Mouse (Mus musculus): ENCODE data around the gene Ncoa3. TPM values are rescaled to one million over a fixed set of nuclear protein-coding genes. Genes with fewer than 3 reads are reported as not detected.

Gene Ncoa3
- polyA plus RNA-seq, 1 experiment from 2014 or later, result 14.4 TPM

DNA sequence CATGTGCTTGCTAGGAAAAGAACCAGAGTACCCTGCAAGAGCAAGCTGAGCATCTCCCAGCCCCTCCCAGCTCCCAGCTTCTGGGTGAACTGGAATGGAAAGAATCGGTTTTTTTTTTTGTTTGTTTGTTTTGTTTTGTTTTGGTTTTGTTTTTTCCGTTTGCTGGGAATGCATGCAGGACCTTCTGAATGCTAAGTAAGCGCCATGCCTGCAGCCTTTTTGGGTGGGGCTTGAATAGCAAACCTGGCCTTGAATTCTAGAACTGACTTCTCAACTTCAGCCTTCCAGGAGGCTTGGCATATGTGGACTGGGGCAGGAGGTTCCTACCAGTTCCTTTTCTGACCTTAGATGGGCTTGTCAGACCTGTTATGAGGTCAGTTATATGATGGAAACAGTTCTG, 16.2 kb upstream of the Ncoa3 start:
- H3K4me1 ChIP-seq (replicated peaks), result no peaks in the 10 kb centered on the region
- 77% methylated on average over 3 of the region's 3 CpGs for WGBS
- ATAC-seq, result no peak
- no peak overlapping the region for H3K9ac ChIP-seq (replicated peaks)
- H3K36me3 ChIP-seq, result no peaks in the 10 kb centered on the region
- H3K27me3 ChIP-seq, result no peaks in the 10 kb centered on the region
- no peak overlapping the region for H3K4me2 ChIP-seq (replicated peaks)
- H3K4me3 ChIP-seq (replicated peaks), result no peak overlapping the region
- H3K9me3 ChIP-seq, result no peaks in the 10 kb centered on the region
- no peak overlapping the region for H3K27ac ChIP-seq

DNA sequence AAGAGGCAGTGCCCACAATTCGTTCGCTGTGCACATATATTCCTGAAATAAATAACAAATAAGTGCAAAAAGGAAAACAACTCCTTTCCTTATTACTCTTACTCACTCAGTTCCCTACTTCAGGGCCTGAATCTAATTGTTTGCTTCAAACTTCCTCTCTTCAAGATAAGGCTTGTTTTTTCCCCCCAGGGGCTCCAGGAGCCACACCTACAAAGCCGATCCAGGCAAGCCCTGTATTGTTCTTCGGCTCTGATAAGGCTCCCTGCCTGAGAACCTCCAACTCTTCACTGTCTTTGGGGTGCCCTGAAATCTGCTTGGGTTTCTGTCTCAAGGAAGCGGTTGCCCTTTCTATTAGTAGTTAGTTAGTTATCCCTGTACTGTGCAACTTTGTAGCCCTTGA, 15.6 kb upstream of the Ncoa3 start:
- H3K9me3 ChIP-seq, result no peaks in the 10 kb centered on the region
- no peaks in the 10 kb centered on the region for H3K36me3 ChIP-seq
- H3K27me3 ChIP-seq, result no peaks in the 10 kb centered on the region
- H3K9ac ChIP-seq (replicated peaks), result no peak overlapping the region
- 71% methylated on average over 5 of the region's 5 CpGs for WGBS
- no peak for ATAC-seq
- no peak overlapping the region for H3K4me2 ChIP-seq (replicated peaks)
- no peak overlapping the region for H3K4me3 ChIP-seq (replicated peaks)
- no peak overlapping the region for H3K27ac ChIP-seq
- no peaks in the 10 kb centered on the region for H3K4me1 ChIP-seq (replicated peaks)

DNA sequence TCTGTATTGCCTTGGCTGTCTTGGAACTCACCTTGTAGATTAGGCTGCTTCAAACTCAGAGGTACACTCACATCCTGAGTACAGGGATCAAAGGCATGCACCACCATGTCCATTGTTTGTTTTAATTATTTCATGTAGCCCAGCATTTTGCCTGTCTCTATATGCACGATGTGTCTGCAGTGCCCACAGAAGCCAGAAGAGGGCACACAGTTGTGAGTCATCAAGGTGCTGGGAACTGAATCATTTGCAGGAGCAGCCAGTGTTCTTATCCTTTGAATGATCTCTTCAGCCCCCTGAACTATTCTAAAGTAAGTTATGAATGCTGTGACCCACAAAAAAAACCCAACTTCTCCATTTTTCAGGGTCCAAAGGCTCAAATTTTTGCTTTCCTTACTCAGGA, 14.3 kb upstream of the Ncoa3 start:
- no peaks in the 10 kb centered on the region for H3K27me3 ChIP-seq
- no peaks in the 10 kb centered on the region for H3K9me3 ChIP-seq
- H3K4me2 ChIP-seq (replicated peaks), result no peak overlapping the region
- ATAC-seq, result no peak
- no peak overlapping the region for H3K4me3 ChIP-seq (replicated peaks)
- no peaks in the 10 kb centered on the region for H3K4me1 ChIP-seq (replicated peaks)
- WGBS, result 100% methylated on average over 1 of the region's 1 CpGs
- no peak overlapping the region for H3K9ac ChIP-seq (replicated peaks)
- no peaks in the 10 kb centered on the region for H3K36me3 ChIP-seq
- no peak overlapping the region for H3K27ac ChIP-seq

DNA sequence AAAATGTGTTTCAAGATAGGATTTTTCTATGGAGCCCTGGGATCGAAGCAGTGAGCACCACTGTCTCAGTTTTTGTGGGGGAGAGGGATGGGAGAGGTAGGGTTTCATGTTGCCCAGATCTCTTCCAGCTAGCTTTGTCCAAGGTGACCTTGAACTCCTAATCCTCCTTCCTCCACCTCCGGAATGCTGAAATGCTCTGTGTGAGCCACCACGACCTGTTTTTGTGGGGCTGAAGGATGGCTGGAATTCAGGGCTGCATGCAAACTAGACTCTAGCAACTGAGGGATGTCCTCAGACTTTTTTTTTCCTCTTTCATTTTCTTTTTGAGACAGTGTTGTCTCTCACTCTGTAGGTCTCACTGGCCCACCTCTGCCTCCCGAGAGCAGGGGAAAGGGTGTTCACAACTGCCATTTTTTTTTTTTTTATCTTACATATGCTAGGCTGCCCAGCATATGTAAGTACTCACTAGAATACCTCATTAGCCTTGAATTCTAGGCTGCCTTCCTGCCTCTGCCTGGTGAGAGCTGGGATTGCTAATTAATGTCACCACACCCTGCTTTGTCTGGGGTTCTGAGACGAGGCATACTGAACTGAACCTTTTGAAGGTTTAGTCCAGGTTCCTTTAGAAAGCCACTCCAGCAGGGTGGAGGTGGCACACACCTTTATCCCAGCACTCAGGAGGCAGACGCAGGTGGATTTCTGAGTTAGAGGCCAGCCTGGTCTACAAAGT, 11.0 kb upstream of the Ncoa3 start:
- Histone ChIP-seq H3K27me3 (no peaks in the 10 kb centered on the region), H3K4me1 (replicated peaks) (no peaks in the 10 kb centered on the region), H3K36me3 (no peaks in the 10 kb centered on the region), H3K4me2 (replicated peaks) (no peak overlapping the region), H3K9me3 (no peaks in the 10 kb centered on the region), H3K9ac (replicated peaks) (no peak overlapping the region), H3K4me3 (replicated peaks) (no peak overlapping the region), H3K27ac (no peak overlapping the region)
- ATAC-seq, result no peak
- WGBS, result 60% methylated on average over 6 of the region's 6 CpGs

DNA sequence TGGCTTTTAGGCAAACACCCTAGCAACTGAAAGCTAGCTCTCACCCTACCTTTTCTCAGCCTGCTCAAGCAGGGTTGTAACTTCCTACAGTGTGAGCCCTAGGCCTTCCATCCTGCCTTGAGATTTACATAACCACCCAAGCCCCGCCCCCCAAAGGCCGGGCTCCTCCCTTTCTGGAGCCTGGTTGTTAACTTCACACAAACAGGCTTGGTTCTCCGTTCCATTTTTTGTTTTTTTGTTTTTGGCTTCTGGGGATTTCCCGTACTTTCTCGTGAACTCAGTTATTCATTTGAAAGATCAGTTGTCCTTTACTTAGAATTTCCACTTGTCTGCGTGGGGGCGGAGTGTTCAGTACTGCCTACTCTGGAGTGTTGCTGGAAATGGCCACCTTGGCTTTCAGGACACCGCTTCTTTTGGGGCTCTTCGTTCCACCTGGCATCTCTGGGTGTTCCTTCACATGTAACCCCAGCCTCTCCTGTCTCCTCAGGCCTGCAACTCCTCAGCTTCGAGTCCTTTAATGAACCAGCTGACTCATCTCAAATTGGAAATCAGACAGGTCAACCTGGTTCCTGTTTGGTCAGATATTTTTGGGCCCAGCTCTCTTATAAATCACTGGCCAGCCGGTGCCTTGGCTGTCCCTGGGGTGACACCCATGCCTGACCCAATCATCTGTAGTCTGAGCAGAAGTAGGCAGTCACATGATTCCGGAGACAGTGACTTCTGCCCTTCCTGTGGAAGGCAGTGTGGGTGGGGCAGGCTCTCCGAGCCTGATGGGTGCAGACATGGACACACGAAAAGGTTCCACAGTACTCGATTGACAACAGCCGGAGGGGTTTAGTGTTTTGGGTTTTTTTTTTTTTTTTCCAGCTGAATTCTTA, 9.7 kb upstream of the Ncoa3 start:
- 66% methylated on average over 16 of the region's 16 CpGs for WGBS

DNA sequence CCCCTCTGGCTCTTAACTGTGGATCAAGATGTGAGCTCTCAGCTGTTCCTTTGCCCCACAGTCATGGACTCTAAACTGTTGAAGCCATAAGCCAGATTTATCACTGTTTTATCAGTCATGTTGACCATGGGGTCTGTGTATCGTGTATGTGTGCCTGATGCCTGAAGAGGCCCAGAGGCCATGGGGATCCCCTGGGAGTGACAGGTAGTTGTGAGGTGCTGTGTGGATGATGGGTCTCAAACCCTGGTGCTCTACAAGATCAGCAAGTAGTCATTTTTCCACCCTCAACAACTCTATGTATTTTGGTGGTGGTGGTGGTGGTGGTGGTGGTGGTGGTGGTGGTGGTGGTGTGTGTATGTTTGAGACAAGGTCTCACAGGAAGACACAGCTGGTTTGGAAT, 8.1 kb upstream of the Ncoa3 start:
- H3K27me3 ChIP-seq, result no peaks in the 10 kb centered on the region
- H3K4me2 ChIP-seq (replicated peaks), result no peak overlapping the region
- 90% methylated on average over 1 of the region's 1 CpGs for WGBS
- no peak overlapping the region for H3K27ac ChIP-seq
- H3K9me3 ChIP-seq, result no peaks in the 10 kb centered on the region
- H3K36me3 ChIP-seq, result no peaks in the 10 kb centered on the region
- H3K4me3 ChIP-seq (replicated peaks), result no peak overlapping the region
- H3K9ac ChIP-seq (replicated peaks), result no peak overlapping the region
- H3K4me1 ChIP-seq (replicated peaks), result peaks cover 7% of the 10 kb centered on the region
- no peak for ATAC-seq

More for the DNA sequence above, 9.7 kb upstream of the Ncoa3 start:
- no peaks in the 10 kb centered on the region for H3K36me3 ChIP-seq
- H3K27me3 ChIP-seq, result no peaks in the 10 kb centered on the region
- no peak for ATAC-seq
- no peaks in the 10 kb centered on the region for H3K9me3 ChIP-seq
- H3K4me1 ChIP-seq (replicated peaks), result peaks cover 7% of the 10 kb centered on the region
- H3K9ac ChIP-seq (replicated peaks), result no peak overlapping the region
- no peak overlapping the region for H3K27ac ChIP-seq
- no peak overlapping the region for H3K4me3 ChIP-seq (replicated peaks)
- no peak overlapping the region for H3K4me2 ChIP-seq (replicated peaks)

DNA sequence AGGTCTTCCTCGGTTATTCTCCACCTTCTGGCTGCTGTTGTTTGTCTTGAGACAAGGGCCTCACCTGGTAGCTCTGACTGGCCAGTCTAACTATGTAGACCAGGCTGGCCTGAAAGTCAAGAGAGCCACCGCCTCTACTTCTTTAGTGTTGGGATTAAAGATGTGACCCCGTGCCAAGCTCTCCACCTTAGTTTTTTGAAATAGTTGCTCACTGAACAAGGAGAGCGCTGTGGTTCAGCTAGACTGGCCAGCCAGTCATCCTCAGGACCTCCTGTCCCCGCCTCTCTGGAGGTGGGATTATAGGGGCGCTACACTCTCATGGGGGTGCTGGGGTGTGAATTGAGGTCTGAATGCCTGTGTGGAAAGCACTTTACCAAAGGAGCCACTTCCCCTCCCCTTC, 7.5 kb upstream of the Ncoa3 start:
- Histone ChIP-seq H3K36me3 (no peaks in the 10 kb centered on the region), H3K9ac (replicated peaks) (no peak overlapping the region), H3K27ac (no peak overlapping the region), H3K4me2 (replicated peaks) (no peak overlapping the region), H3K9me3 (no peaks in the 10 kb centered on the region), H3K4me3 (replicated peaks) (no peak overlapping the region), H3K27me3 (no peaks in the 10 kb centered on the region), H3K4me1 (replicated peaks) (peaks cover 7% of the 10 kb centered on the region)
- 91% methylated on average over 6 of the region's 6 CpGs for WGBS
- no peak for ATAC-seq

DNA sequence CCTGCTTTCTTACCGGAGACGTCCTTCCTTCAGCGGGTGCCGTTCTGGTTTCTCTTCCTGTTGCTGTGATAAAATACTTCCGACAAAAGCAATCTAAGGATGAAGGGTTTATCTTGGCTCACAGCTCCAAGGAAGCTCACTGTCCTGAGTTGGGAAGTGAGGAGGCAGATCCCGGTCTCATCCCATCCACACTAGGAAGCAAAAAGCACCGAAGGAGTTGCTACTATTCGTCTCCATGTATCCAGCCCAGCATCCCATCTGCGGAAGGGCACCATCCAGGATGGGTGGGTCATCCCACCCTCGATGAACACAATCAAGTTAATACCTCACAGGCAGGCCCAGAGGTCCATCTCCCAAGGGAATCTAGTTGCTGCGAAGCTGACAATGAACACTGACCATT, 6.9 kb upstream of the Ncoa3 start:
- WGBS, result 95% methylated on average over 11 of the region's 11 CpGs
- Histone ChIP-seq H3K4me2 (replicated peaks) (no peak overlapping the region), H3K4me1 (replicated peaks) (peaks cover 7% of the 10 kb centered on the region), H3K9ac (replicated peaks) (no peak overlapping the region), H3K4me3 (replicated peaks) (no peak overlapping the region), H3K27ac (no peak overlapping the region), H3K27me3 (no peaks in the 10 kb centered on the region), H3K36me3 (no peaks in the 10 kb centered on the region), H3K9me3 (no peaks in the 10 kb centered on the region)
- no peak for ATAC-seq

DNA sequence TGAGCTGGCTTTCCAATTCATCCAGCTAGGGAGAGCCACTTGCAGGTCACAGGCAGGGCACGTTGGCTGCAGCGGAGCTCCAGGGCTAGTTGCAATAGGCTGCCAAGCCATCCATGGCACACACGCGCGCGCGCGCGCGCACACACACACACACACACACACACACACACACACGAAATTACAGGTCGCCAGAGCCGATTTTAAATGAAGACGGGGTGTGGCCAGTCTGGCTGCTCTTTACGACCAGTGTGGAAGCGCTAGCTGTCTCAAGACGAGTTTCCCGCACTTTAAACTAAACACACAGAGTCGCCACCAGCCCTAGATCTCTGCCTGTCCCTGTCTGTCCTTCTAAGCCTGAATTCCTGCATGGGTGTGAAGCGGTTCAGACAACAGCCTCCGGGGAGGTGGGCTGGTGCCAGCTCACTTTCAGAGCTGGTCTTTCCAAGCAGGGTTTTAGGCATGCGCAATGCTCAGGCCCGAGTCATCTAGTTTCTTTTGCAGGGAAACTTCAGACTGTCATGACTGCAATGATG, 5.4 kb upstream of the Ncoa3 start:
- ATAC-seq, result peak; percentile 57
- Histone ChIP-seq H3K4me1 (replicated peaks) (peaks cover 7% of the 10 kb centered on the region), H3K27ac (peak overlapping the region; percentile 56; the same call in 1 of the 2 replicates), H3K9ac (replicated peaks) (peak overlapping the region; percentile 57), H3K4me2 (replicated peaks) (peak overlapping the region; percentile 66), H3K27me3 (no peaks in the 10 kb centered on the region), H3K36me3 (no peaks in the 10 kb centered on the region), H3K9me3 (no peaks in the 10 kb centered on the region), H3K4me3 (replicated peaks) (peak overlapping the region; percentile 41)
- 4% methylated on average over 23 of the region's 23 CpGs for WGBS

DNA sequence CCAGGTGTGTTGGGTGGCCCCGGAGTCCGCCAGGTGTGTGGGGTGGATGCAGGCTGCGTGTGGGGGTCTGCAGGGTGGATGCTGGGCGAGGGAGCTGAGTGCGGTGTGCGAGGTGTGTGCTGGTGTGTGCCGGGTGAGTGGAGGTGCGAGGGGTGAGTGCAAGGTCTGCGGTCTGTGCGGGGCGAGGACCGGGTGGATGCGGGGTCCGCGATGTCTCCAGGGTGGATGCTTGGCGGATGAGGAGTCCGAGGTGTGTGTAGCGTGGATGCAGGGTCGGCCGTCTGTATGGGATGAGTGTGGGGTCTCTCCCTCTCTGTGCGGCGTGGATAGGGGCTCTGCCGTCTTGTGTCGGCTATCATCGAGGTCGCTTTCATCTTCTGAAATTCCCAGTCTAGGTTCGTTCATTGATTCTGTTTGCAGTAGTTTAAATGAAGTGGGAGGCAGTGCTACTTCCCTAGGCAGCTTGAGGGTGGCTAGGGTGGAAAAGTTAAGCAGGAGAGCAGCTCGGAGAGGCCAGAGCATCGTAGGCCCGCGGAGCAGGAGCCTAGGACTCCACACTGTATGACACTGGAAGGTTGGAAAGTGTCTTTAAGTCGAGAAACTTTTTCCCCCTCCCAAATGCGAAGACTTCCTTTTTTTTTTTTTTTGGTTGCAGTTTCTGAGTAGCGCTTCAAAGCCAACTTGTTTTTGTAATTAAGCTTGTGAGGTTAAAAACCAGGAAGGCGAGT, 901 bp downstream of the Ncoa3 start:
- H3K36me3 ChIP-seq, result no peaks in the 10 kb centered on the region
- no peaks in the 10 kb centered on the region for H3K9me3 ChIP-seq
- peak overlapping the region; percentile 91 for H3K4me2 ChIP-seq (replicated peaks)
- no peaks in the 10 kb centered on the region for H3K27me3 ChIP-seq
- H3K4me3 ChIP-seq (replicated peaks), result peak overlapping the region; percentile 95
- 4% methylated on average over 35 of the region's 35 CpGs for WGBS
- peak overlapping the region; percentile 98 for H3K9ac ChIP-seq (replicated peaks)
- peak; percentile 69 for ATAC-seq
- H3K4me1 ChIP-seq (replicated peaks), result peaks cover 16% of the 10 kb centered on the region
- peak overlapping the region; percentile 91 for H3K27ac ChIP-seq

DNA sequence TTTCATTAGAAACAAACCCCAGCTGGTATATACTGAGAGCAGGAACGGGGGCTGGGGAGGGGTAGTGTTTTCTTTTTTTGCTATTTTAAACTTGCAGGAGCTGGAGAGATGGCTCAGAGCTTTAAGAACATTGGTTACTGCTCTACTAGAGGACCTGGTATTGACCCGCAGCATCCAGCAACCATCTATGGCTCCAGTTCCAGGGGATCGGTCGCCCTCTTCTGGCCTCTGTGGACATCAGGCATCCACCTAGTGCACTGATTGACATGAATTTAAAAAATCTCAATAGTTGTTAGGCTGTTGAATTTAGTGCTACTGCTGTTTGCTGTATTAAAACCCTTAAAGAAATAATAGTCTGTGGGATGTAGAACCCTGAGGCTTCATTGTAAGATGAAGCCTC, 1.9 kb downstream of the Ncoa3 start:
- H3K27me3 ChIP-seq, result no peaks in the 10 kb centered on the region
- no peak overlapping the region for H3K9ac ChIP-seq (replicated peaks)
- H3K36me3 ChIP-seq, result no peaks in the 10 kb centered on the region
- no peaks in the 10 kb centered on the region for H3K9me3 ChIP-seq
- peaks cover 25% of the 10 kb centered on the region for H3K4me1 ChIP-seq (replicated peaks)
- peak overlapping the region; percentile 91; the same call in 1 of the 2 replicates for H3K4me2 ChIP-seq (replicated peaks)
- 0 out of 2 replicates have a peak overlapping the region, but pooled peaks have one; percentile 95 for H3K4me3 ChIP-seq (replicated peaks)
- 94% methylated on average over 4 of the region's 4 CpGs for WGBS
- no peak overlapping the region for H3K27ac ChIP-seq
- ATAC-seq, result no peak

DNA sequence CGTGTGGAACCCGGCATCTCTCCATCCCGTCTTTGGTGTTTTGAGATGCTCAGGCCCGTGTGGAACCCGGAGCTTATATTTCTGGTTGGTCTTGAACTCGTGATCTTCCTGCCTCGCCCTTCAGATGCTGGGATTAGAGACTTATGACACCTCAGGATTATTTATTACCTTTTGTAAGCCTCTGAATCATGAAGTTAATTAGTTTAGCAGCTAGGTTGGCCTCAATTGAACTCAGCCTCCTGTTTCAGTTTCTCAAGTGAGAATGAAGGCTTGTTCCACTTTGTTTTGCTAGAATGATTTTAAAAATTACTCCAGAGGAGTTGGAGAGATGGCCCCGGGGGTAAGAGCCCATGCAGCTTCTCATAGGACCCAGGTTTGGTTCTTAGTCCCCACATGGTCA, 3.3 kb downstream of the Ncoa3 start:
- WGBS, result 88% methylated on average over 8 of the region's 8 CpGs
- no peaks in the 10 kb centered on the region for H3K27me3 ChIP-seq
- H3K4me2 ChIP-seq (replicated peaks), result no peak overlapping the region
- H3K9ac ChIP-seq (replicated peaks), result no peak overlapping the region
- no peak overlapping the region for H3K27ac ChIP-seq
- peaks cover 39% of the 10 kb centered on the region for H3K4me1 ChIP-seq (replicated peaks)
- no peaks in the 10 kb centered on the region for H3K36me3 ChIP-seq
- no peak overlapping the region for H3K4me3 ChIP-seq (replicated peaks)
- H3K9me3 ChIP-seq, result no peaks in the 10 kb centered on the region
- no peak for ATAC-seq

All from midbrain, embryonic 13.5 days (tissue).